Mouse (Mus musculus) stomach, embryonic 14.5 days (tissue): Measurements from ENCODE around the gene Setd1a. TPM values are rescaled to one million over a fixed set of nuclear protein-coding genes. Genes with fewer than 3 reads are reported as not detected.
"Not testable (repeated sequence)": the region's sequence is repeated elsewhere in the genome, so short reads cannot be mapped to it uniquely, and the experiment has no call there.

Experiments used
- ATAC-seq: fragments of 200-750 bp; cut with Nextera tagmentation; 2 replicates; pipeline ENCODE4 v1.8.0; 2017; ENCODE audit warnings: low read depth, moderate TSS enrichment; ENCODE audit not compliant: insufficient number of reproducible peaks, insufficient read depth, low FRiP score
- H3K27ac ChIP-seq: fragments of 300-500 bp; sonication (generic); 2 replicates; pipeline ENCODE4 v1.5.1; 2014; ENCODE audit warnings: mild to moderate bottlenecking, low read length, moderate library complexity, mixed read lengths
- H3K27me3 ChIP-seq: fragments of 300-500 bp; sonication (generic); 2 replicates; pipeline ENCODE4 v1.6.1; 2014; ENCODE audit warnings: low read length, control low read depth, mixed read lengths; ENCODE audit not compliant: control insufficient read depth, insufficient read depth
- H3K36me3 ChIP-seq: fragments of 300-500 bp; sonication (generic); 2 replicates; pipeline ENCODE4 v1.6.1; 2014; ENCODE audit warnings: mild to moderate bottlenecking, control low read depth, low read length, moderate library complexity, mixed read lengths; ENCODE audit not compliant: control insufficient read depth, insufficient read depth
- H3K4me1 ChIP-seq: fragments of 300-500 bp; sonication (generic); 2 replicates; pipeline ENCODE4 v1.6.1; 2014; ENCODE audit warnings: low read length, control low read depth, mixed read lengths; ENCODE audit not compliant: control insufficient read depth, insufficient read depth
- H3K4me2 ChIP-seq: fragments of 300-500 bp; sonication (generic); replicated peaks from 2 replicates; pipeline ENCODE4 v1.6.1; 2014; ENCODE audit warnings: low read depth, low read length, control low read depth
- H3K4me3 ChIP-seq: fragments of 300-500 bp; sonication (generic); 2 replicates; pipeline ENCODE4 v1.5.1; 2014; ENCODE audit warnings: low read depth, low read length, control low read depth
- H3K9ac ChIP-seq: fragments of 300-500 bp; sonication (generic); replicated peaks from 2 replicates; pipeline ENCODE4 v1.6.1; 2014; ENCODE audit warnings: low read depth, mild to moderate bottlenecking, control low read depth, low read length, moderate library complexity, mixed read lengths
- H3K9me3 ChIP-seq: fragments of 300-500 bp; sonication (generic); 2 replicates; pipeline ENCODE4 v1.6.1; 2016; ENCODE audit warnings: low read depth, low read length, control low read depth; ENCODE audit not compliant: control insufficient read depth
- WGBS: fragments of 180-500 bp; shearing (Covaris S2); extraction: QIAGEN DNeasy Blood & Tissue Kit; methylation state at CpG from one replicate; pipeline ENCODE4 v1.1.7; 2014; 5-methylcytosine and 5-hydroxymethylcytosine counted together
- polyA plus RNA-seq: library from polyadenylated mRNA; unstranded; fragments of >200 nt; fragmentation: Nextera tagmentation; extraction: Ambion mirVana; gene quantifications from 2 replicates; pipeline ENCODE4 v1.2.1, GENCODE M21; 2014

Setd1a gene
- polyA plus RNA-seq, 1 experiment from 2014 or later = 31.2 TPM

GRCm38 (mm10) chr7:127817776-127818175, 41.3 kb downstream of the Setd1a start:
- ATAC-seq = no peak
- WGBS = 87% methylated on average over 5 of the region's 5 CpGs
- Histone ChIP-seq H3K9ac (no peak overlapping the region), H3K27me3 (no peaks in the 10 kb centered on the region), H3K4me2 (no peak overlapping the region), H3K4me1 (no peaks in the 10 kb centered on the region), H3K4me3 (no peak overlapping the region), H3K36me3 (no peaks in the 10 kb centered on the region), H3K27ac (no peak overlapping the region), H3K9me3 (no peaks in the 10 kb centered on the region)

GRCm38 (mm10) chr7:127820836-127821509, 44.5 kb downstream of the Setd1a start:
- Histone ChIP-seq H3K4me3 (no peak overlapping the region), H3K4me2 (no peak overlapping the region), H3K36me3 (no peaks in the 10 kb centered on the region), H3K4me1 (no peaks in the 10 kb centered on the region), H3K9me3 (no peaks in the 10 kb centered on the region), H3K9ac (no peak overlapping the region), H3K27me3 (no peaks in the 10 kb centered on the region), H3K27ac (no peak overlapping the region)
- ATAC-seq = no peak
- 57% methylated on average over 13 of the region's 13 CpGs for WGBS

- 81% methylated on average over 3 of the region's 3 CpGs for WGBS
- Histone ChIP-seq H3K27me3 (no peaks in the 10 kb centered on the region), H3K27ac (no peak overlapping the region), H3K4me3 (no peak overlapping the region), H3K9me3 (no peaks in the 10 kb centered on the region), H3K4me2 (no peak overlapping the region), H3K9ac (no peak overlapping the region), H3K4me1 (no peaks in the 10 kb centered on the region), H3K36me3 (no peaks in the 10 kb centered on the region)
- ATAC-seq = no peak
Measured at GRCm38 (mm10) chr7:127822494-127822893, 46.0 kb downstream of the Setd1a start.

GRCm38 (mm10) chr7:127823236-127824171, 47.0 kb downstream of the Setd1a start:
- Histone ChIP-seq H3K4me1 (no peaks in the 10 kb centered on the region), H3K4me2 (peak overlapping the region; percentile 58), H3K27ac (no peak overlapping the region), H3K36me3 (no peaks in the 10 kb centered on the region), H3K4me3 (peak overlapping the region; percentile 57), H3K9ac (peak overlapping the region; percentile 58), H3K27me3 (no peaks in the 10 kb centered on the region), H3K9me3 (no peaks in the 10 kb centered on the region)
- peak; percentile 39; the same call in 1 of the 2 replicates for ATAC-seq
- WGBS = 70% methylated on average over 11 of the region's 11 CpGs

GRCm38 (mm10) chr7:127824176-127824871, 47.9 kb downstream of the Setd1a start, which contains the start of the genes Stx4a and Stx1b:
Gene Stx4a, plus strand, starts transcription at chr7:127824294.
Gene Stx1b, minus strand, starts transcription at chr7:127824549.
- peak within 1 kb of the TSS; percentile 58 for H3K4me2 ChIP-seq
- WGBS = 2% methylated on average over 35 of the region's 38 CpGs
- peak within 1 kb of the TSS; percentile 57 for H3K4me3 ChIP-seq
- peak; percentile 68; the same call in 1 of the 2 replicates for ATAC-seq
- no peaks in the 10 kb centered on the region for H3K36me3 ChIP-seq
- no peaks in the 10 kb centered on the region for H3K27me3 ChIP-seq
- peak within 1 kb of the TSS; percentile 58 for H3K9ac ChIP-seq
- H3K27ac ChIP-seq = no peak within 1 kb of the TSS
- no peaks in the 10 kb centered on the region for H3K4me1 ChIP-seq
- no peaks in the 10 kb centered on the region for H3K9me3 ChIP-seq

GRCm38 (mm10) chr7:127835550-127835949, 59.1 kb downstream of the Setd1a start:
- H3K9ac ChIP-seq = no peak overlapping the region
- H3K9me3 ChIP-seq = no peaks in the 10 kb centered on the region
- H3K36me3 ChIP-seq = no peaks in the 10 kb centered on the region
- no peaks in the 10 kb centered on the region for H3K27me3 ChIP-seq
- no peaks in the 10 kb centered on the region for H3K4me1 ChIP-seq
- H3K4me3 ChIP-seq = no peak overlapping the region
- no peak overlapping the region for H3K27ac ChIP-seq
- H3K4me2 ChIP-seq = no peak overlapping the region
- no peak for ATAC-seq
- 80% methylated on average over 2 of the region's 2 CpGs for WGBS

GRCm38 (mm10) chr7:127837473-127837872, 61.0 kb downstream of the Setd1a start:
- Histone ChIP-seq H3K4me3 (no peak overlapping the region), H3K27ac (no peak overlapping the region), H3K9me3 (no peaks in the 10 kb centered on the region), H3K4me1 (peaks cover under 1% of the 10 kb centered on the region), H3K27me3 (no peaks in the 10 kb centered on the region), H3K36me3 (no peaks in the 10 kb centered on the region), H3K4me2 (no peak overlapping the region), H3K9ac (no peak overlapping the region)
- ATAC-seq = no peak
- WGBS = 88% methylated on average over 5 of the region's 5 CpGs

GRCm38 (mm10) chr7:127837878-127838277, 61.4 kb downstream of the Setd1a start:
- not testable (repeated sequence) for H3K4me2 ChIP-seq, ATAC-seq, H3K4me3 ChIP-seq, H3K4me1 ChIP-seq, H3K9ac ChIP-seq, H3K36me3 ChIP-seq, H3K27ac ChIP-seq, H3K9me3 ChIP-seq, H3K27me3 ChIP-seq
- WGBS = 83% methylated on average over 4 of the region's 4 CpGs
